Mouse (Mus musculus): Measurements from ENCODE around the gene Cldn3.
A peak's percentile ranks its signal among the peaks of the same experiment; 100 is the strongest.

DNA sequence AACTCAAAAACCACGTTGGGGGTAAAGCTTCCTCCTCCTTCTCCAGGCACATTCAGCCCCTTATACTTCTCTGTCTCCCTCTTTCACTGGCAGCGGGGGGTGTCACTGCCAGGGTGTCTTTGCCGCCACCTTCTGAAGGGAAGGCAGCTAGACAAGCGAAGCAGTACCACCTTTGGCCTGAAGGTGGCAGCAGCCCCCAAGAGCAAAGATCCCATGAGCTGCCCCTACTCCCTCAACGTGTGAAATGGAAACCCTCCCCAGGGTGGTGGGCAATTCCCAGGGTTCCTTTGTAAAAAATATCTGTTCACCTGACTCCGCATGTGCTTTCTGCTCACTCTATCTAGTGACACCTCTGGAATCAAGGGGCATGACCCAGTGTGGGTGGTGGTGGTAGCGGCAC, 29.5 kb downstream of the Cldn3 start:
- peak; percentile 99 for TF ChIP-seq CTCF (IDR thresholded peaks at IDR 0.05; ENCODE audit: control insufficient read depth, insufficient read depth, insufficient replicate concordance, low read depth, low read length)
- TF ChIP-seq POLR2A (IDR thresholded peaks at IDR 0.05; ENCODE audit: control insufficient read depth, low read depth, low read length) = no peak

All from testis, adult 2 months (tissue).